Mouse (Mus musculus) activated CD4-positive, CD25-positive, alpha-beta regulatory T cell, adult 4 months (primary cell): ENCODE measurements around the gene Sp6. TPM values are rescaled to one million over a fixed set of nuclear protein-coding genes. Genes with fewer than 3 reads are reported as not detected.

Experiments
- ATAC-seq: one replicate; pipeline ENCODE4 v1.8.0; 2017
- polyA plus RNA-seq, 2 experiments: library from polyadenylated mRNA; unstranded; fragments of 100-300 nt; shearing (Covaris generic); gene quantifications; one replicate each; pipeline ENCODE4 v1.2.1; 2017

Sp6 gene
- polyA plus RNA-seq, 2 experiments from 2014 or later, result not detected

- ATAC-seq, result peak; percentile 52
Measured at GRCm38 (mm10) chr11:97025721-97026344, 12.6 kb downstream of the Sp6 start.

- ATAC-seq, result peak; percentile 69
Measured at GRCm38 (mm10) chr11:97029686-97030417, 16.7 kb downstream of the Sp6 start, which contains the start of gene Scrn2. Scrn2 (plus strand) TSS chr11:97029938.

- ATAC-seq, result no peak
Measured at GRCm38 (mm10) chr11:97030426-97030825, 17.2 kb downstream of the Sp6 start.

- no peak for ATAC-seq
Measured at GRCm38 (mm10) chr11:97031977-97032376, 18.8 kb downstream of the Sp6 start.

- no peak for ATAC-seq
Measured at GRCm38 (mm10) chr11:97032499-97032898, 19.3 kb downstream of the Sp6 start.

- no peak for ATAC-seq
Measured at GRCm38 (mm10) chr11:97033781-97034180, 20.6 kb downstream of the Sp6 start.

- no peak for ATAC-seq
Measured at GRCm38 (mm10) chr11:97036141-97036540, 22.9 kb downstream of the Sp6 start.

GRCm38 (mm10) chr11:97038881-97039280 lies 25.7 kb downstream of the Sp6 start:
- no peak for ATAC-seq

GRCm38 (mm10) chr11:97040301-97041021 lies 27.3 kb downstream of the Sp6 start:
- no peak for ATAC-seq

- peak; percentile 89 for ATAC-seq
Measured at GRCm38 (mm10) chr11:97041022-97041899, 28.1 kb downstream of the Sp6 start, which contains the start of the genes Lrrc46 and Mrpl10. Lrrc46 (minus strand) TSS chr11:97041407. Mrpl10 (plus strand) TSS chr11:97041560.

- no peak for ATAC-seq
Measured at GRCm38 (mm10) chr11:97044902-97045301, 31.7 kb downstream of the Sp6 start.

- ATAC-seq, result no peak
Measured at GRCm38 (mm10) chr11:97045861-97046260, 32.7 kb downstream of the Sp6 start.

- no peak for ATAC-seq
Measured at GRCm38 (mm10) chr11:97048090-97048650, 35.0 kb downstream of the Sp6 start.

- no peak for ATAC-seq
Measured at GRCm38 (mm10) chr11:97049492-97050085, 36.4 kb downstream of the Sp6 start.

GRCm38 (mm10) chr11:97050216-97050943 lies 37.2 kb downstream of the Sp6 start, which contains the start of gene Osbpl7:
Osbpl7 (plus strand) TSS chr11:97050628.
- peak; percentile 90 for ATAC-seq

- no peak for ATAC-seq
Measured at GRCm38 (mm10) chr11:97050944-97051586, 37.9 kb downstream of the Sp6 start.

GRCm38 (mm10) chr11:97052219-97052646 lies 39.0 kb downstream of the Sp6 start:
- ATAC-seq, result no peak

GRCm38 (mm10) chr11:97063274-97063920 lies 50.2 kb downstream of the Sp6 start:
- no peak for ATAC-seq

- no peak for ATAC-seq
Measured at GRCm38 (mm10) chr11:97063921-97064295, 50.7 kb downstream of the Sp6 start.
